Mouse (Mus musculus) testis, postnatal 14 days (tissue): Measurements from ENCODE around the gene Ccdc40.
A peak's percentile ranks its signal among the peaks of the same experiment; 100 is the strongest.

Experiments
- DNase-seq: peaks from one replicate; pipeline ENCODE4 v3.0.0; 2021; ENCODE audit warnings: low spot score

The Ccdc40 gene

DNA sequence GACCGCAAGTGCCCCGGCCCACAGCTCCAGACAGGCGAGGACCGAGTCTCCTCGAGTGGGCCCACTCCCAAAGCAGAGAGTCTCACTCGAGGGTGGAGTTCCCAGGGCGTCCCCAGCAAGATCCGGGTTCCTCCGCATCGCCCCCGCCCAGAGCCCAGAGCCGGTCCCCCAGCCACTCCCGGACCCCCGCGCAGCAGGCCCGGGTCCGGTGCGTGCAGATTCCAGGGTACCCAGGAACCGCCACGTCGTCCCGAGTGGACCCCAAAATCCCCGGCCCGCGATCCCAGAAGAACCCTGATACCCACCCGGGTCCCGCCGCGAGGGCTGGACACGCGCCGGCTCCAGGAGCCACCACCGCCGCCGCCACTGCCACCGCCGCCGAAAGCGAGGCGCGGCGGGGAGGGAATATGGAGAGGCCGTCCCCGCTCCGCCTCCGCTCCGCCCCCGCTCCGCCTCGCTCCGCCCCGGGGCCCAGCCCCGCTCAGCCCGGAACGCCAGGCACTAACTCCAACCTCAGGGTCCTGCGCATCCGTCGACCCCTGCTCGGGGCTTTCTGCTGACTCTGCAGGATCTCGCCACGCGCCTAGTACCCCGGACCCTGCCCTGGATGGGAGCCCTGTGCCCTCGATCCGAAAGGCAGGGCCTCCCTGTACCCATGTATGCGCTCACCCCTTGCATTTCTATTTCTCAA is at the start of gene Ccdc40, which contains the start of gene Tbc1d16:
Gene Ccdc40, plus strand, starts transcription at position 482 of the 691 bp plus-strand sequence.
Gene Tbc1d16, minus strand, starts transcription at position 409 of the 691 bp plus-strand sequence.
- DNase-seq: no peak

DNA sequence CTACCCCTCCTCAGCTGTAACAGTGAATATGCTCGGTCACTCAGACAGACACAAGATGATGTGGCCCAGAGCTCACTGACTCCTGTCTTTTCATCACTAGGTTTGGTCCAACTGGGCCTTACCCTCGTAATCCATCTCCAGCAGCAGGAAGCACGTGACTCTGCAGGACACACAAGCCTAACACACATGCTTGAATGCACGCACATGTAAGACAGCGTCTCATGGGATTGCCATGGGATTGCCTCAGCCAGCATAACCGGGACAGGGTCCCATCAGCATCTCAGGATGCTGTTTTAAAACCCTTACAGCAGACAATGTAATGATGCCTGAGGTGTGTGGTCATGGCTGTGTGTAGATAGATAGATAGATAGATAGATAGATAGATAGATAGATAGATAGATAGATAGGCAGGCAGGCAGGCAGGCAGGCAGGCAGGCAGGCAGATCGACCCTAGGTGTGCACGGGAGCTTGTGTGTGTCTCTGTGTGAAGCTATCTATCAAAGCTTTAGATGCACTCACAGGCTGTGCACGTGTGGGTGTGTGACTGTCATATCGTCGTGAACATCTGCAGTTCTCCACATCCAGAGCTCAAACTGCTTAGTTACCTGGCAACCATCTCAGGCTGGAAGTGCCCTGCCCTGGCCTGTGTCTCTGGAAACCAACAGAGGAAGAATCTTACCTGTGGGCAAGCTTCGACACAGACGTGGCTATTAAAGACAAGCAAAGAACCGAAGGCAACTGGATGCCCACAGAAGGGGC is 47.4 kb upstream of the Ccdc40 start:
- DNase-seq: no peak

DNA sequence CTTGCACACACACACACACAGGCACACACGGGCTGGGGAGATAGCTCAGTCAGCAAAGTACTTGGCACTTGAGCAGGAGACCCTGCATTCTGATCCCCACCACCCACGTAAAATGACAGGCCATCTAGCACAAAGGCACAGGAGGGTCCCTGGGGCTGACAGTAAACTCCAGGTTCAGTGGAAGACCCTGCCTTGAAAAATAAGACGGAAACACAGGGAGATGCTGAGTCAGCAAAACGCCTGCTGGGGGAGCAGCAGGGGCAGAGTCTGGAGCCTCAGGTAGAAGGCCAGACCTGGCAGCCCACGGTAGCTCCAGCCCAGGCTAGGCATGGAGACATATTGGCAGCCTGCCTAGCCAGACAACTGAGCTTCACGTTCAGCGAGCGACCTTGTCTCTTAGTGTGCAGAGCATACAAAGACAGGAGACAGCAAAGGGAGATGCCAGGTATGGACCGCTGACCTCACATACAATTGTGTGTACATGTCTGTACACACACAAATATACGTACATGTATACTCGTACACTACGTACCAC is 46.4 kb upstream of the Ccdc40 start:
- no peak for DNase-seq

DNA sequence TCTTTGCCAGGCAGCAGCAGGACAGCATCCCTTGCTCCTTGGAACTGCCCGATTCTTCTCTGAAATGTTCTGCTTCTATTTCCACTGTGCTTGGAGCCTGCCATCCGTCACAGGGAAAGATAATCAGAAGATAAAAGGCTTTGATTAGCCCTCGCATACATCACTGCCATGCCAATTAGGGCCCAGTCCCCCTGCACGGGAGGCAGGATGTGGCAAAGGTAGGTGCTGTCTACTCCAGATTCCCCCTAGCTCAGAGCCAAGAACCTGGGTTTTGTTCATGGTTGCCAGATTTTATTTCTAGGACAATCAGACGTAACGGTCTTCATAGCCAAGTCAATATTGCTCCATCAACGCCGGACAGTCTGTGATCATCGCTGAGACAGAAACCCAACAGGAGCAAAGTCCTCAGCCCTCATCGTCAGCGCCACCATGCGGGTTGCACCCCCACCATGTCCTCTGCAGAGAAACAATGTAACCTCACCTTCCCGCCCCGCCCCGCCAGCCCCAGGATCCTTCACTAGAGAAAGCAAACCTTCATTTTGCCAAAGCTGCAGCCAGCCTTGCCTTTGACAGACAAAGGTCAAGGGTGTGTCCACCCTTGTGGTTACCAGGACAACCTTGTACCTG is 44.6 kb upstream of the Ccdc40 start:
- DNase-seq: peak; percentile 54

DNA sequence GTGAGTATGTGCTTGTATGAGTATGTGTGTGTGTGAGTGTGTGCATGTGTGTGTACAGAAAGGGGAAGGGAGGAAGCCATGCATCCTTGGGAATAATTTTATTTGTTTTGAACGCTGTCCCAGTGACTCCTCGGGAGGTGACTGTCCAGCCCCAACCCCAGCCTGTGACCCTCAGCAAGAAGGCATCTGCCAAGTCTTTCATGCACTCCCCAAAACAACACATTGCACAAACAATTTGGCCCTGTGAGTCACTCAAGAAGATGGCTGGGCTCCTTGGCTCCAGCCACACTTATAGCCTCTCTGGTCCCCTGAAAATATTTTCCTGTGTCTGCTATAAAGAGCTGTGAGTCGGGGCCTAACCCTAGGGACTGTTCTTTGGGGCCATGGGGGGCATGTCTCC is 42.0 kb upstream of the Ccdc40 start:
- no peak for DNase-seq

DNA sequence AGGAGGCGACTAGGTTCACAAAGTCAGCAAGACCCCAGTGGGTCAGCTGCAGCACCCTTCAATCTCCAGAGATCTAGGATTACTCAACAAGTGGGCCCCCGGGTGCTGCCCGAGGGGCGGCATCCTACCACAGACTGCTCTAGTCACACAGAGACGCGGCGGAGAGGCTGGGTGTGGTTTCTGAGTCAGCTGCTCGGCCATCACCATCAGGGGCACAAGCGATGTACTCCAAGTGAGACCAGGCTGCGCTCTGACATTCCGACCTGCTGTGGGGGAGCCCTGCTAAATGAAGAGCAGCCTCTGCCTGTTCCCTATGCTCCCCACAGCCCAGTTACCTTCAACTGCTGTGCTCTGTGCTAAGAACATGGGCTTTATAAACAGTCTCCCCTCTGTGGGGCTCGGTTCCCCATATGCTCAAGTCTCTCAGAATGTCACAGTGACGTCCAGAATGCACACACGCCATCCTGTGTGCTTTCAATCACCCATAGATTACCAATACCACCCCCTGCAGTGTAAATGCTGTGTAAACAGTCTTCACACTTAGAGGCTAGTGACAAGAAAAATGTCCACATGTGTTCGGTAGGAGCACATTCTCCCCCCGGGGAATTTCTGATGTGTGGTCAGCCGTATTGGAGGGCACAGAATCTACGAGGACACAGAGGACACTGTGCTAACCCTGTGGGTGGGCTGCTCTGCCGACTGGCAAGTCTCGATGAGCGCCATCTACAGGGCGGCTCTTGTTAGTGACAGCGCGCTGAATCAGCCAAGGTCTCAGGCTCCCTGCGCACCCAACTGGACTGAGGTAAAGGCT is 41.2 kb upstream of the Ccdc40 start:
- peak; percentile 62 for DNase-seq

DNA sequence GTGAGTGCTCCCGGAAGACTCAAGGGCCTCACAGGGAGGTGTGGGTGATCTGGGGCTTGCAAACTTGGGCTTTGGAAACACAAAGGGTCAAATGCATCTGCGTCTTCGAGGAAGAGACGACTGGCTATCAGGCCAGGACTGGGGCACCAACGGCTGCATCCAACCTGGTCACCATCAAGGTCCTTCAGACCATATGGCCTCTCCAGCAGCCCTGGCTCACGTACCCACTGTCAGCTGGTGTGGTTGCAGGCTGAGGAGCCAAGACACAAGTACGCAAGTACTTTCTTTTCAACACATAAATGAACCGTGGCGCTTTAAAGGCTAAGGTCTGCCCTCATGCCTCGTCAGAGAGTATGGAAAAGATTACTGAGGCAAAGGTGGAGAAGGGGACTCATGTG is 40.6 kb upstream of the Ccdc40 start:
- no peak for DNase-seq

DNA sequence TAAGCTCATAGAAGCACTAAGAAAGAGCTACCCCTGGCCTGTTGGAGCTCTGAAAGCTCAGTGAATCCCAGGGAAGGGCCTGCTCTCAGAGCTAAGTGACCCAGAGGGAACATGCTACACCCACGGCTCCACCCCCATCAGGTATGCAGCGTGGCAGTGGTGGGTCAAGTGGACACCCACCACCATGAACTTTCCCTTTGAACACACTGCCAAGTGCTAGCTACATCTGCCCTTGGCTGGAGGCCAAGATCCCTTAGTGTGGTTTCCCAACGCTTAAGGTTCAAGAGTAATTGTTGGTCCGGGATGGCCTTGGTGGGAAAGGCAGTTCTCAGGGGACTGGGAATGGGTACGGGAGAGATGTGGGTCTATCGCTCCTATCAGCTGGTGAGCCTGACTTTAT is 40.0 kb upstream of the Ccdc40 start:
- DNase-seq: no peak

DNA sequence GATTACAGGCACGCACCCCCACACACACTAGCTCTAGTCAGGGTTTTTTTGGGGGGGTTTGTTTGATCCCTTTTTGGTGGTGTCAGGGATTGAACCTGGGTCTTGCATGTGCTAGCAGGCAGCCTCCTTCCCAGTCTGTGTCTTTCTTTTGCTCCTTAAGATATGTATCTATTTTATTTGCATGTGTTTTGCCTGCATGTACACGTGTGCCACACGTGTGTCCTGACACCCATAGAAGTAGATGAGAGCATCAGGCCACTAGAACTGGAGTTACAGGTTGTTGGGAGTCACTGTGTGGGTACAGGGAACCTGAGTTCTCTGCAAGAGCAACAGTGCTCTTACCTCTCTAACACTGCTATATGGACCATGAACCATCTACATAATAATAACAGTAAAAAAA is 39.1 kb upstream of the Ccdc40 start:
- DNase-seq: no peak

DNA sequence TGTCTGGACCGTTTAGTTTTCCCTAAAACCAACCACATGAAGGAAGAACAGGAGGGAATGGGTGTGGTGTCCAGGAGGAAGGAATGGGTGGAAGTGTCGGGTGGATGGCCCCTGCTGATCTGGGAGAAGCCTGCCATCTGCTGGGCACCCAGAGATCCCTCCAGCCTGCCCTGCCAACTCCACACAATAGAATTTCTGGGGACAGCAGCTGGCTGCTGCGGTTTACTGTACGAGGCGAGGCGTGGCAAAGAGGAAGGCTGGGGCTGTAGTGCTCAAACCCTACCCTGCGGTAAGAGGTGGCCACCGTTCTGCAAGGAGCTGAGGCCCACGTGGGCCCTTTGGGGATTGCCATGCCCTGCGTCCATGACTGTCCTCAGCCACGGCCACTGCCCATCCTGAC is 37.9 kb upstream of the Ccdc40 start:
- DNase-seq: no peak

DNA sequence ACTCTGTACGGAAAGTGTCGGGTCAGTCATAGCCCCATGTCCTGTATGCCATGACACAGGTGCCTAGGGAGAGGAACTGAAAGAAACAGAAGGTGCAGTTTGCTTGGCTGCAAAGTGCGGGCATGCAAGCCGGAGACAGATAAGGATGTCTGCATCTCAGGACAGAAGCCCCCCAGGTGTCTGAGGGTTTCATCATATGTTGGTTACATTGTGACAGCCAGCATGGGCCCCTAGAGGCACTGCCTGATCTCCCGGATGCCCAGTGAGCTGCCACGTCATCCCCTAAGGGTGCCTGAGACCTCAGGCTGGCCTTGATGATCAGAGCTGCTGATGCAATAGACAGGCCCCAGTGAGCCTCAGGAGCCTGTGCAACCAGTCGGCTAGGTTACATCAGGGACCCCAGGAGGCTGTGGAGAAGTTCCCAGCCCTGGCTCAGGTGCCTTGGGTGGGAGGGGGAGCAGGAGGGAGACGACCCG is 36.7 kb upstream of the Ccdc40 start:
- no peak for DNase-seq

DNA sequence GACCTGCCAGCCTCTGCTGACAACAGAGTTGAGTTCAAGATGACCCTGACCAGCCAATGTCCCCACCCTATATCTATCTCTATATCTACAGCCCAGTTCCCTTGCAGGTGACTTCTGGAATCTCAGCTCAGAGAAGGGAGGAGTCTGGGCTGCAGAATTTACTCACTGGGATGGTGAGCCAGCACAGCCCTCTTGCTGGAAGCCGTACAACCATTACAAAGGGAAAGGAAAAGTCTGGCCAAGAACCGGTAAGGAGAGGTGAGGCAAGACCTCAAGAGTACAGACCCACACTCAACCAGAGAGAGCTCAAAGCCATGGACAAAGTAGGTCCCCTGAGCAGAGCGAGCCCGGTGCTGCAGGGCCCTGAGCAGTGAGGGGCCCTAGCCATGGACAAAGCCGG is 36.2 kb upstream of the Ccdc40 start:
- no peak for DNase-seq

DNA sequence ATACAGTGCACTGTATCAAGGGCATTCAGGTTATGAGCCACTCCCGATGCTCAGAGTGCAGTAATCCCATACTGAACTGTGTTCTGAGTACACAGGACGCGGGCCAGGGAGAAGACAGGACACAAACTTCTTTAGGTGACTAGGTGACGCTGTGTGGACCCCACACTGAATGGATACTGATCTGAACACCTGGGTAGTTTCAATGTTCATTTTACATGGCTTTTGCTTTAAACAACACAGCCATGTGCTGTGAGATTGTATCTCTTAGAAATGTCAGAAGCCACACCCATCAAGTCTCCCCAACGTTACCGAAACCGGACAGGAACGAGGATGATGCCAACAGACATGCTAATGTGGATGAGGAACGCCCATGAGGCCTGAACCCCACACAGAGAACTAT is 35.8 kb upstream of the Ccdc40 start:
- DNase-seq: no peak

DNA sequence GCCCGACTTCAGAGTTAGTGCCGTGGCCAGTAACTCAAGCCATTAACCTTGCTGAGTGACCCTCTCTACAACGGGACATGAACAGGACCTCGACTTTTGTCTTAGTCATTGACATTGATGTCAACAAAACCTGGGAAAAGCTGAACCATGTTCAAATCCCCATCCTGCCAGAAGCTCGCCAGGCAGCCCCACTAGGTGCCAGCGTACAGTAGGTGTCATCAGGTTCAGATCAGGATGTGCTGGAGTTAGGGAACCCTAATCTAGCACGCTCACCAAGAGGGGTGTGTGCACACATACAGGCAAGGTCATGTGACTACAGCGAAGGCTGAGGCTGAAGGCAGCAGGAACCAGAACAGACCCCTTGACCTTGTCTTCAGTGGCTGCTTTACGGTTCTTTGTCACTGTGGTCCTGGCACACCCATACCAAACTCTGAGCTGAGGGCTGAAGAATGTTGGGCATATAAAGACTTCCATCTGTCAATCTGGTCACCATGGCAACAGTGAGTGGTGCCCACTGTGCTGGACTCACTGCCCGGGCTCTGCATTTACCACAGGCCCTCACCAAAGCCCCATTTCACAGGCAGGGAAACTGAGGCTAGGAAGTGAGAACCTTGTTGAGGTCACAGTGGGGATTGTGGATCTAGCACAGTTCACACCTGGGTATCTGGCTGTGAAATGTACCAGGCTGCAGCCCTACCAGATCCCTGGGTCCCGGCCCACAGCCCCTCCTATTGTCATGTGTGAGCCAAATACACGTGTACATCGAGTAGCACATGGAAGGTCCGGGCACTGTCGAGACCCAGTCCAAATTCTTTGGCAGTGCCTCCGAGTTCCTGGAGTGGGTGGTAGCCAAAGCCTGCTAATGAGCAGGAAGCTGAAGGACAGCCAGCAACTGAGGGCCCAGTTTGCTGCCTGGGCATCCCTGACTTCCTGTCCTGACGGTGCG is 30.5 kb upstream of the Ccdc40 start:
- no peak for DNase-seq

DNA sequence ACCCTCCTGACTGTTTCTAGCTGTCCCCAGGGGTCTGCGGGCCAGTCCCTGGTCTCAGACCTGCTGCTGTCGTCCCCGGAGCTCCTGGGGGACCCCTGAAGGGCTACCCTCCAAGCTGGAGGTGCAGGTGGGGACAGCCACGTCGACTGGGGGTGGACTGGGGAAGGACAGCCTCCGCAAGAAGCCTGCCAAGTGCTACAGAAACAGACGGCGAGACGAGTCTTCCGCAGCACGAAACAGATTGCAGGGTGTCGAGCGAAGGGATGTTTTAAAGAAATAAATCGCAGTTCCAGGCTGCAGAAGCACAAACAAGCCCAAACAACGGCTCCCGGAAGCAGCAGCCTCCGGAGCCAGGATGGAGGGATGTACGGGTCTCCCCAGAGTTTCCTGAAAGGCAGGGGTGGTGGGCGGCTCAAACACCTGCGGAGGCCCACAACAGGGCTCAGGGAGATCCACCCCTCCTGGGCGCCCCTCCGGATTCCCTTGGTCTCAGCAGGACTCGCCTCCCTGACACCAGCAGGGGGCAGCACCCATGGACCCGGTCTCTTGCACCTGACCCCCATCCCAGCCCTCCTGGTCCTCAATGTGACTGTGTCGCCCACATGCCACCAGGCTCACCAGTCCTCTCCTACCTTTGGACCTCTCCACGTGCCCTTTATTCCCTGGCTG is 29.7 kb upstream of the Ccdc40 start:
- DNase-seq: peak; percentile 68

DNA sequence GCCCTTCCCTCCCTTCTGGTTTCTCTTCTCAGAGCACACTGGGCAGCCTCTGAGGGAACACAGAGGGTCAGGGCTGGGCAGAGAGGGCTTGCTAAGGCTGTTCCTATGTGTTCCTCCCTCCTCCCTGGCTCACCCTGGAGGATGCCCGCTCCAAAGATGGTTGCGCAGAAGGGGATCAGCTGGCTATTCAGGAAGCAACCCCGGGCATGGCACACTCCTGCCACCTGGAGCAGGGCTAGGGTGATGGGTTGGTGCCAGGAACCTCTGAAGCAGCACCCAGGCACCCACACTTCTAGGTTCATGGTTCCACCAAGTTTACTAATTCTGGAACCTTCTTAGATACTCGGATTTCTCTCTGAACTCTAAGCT is 29.2 kb upstream of the Ccdc40 start:
- DNase-seq: no peak

DNA sequence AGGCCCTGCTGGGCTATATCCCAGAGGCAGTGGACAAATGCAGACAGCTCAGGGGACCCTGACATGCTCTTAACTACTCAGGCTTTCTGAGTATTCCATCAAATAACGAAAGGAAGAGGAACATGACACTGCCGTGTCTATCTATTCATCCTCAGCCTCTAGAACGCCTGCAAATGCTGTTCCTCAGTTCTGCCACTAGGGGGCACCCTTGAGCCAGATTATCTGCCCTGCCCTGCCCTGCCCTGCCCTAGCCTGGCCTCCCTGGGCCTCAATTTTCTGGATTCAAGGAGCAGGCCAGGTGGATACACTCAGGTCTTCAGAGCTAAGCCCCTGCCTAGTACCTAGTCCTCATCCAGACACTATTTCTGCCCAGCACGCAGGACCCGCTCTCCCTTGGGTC is 24.9 kb upstream of the Ccdc40 start:
- DNase-seq: no peak

DNA sequence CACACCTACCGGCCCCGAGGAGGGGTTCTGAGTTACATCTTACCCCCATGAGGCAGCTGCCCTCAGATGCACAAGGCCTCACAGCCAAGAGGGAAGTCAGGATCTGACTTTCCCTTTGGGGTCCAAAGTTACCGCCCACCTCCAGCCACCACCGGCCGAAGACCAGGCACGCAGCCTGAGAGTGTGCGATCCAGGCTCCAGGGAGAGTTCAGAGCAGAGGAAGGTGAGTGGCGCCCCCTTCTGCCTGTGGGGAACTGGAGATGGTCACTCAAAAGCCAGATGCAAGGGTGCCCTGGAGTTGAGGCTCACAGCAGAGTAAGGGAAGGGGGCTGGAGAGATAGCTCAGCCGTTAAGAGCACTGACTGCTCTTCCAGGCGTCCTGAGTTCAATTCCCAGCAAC is 22.6 kb upstream of the Ccdc40 start:
- no peak for DNase-seq

DNA sequence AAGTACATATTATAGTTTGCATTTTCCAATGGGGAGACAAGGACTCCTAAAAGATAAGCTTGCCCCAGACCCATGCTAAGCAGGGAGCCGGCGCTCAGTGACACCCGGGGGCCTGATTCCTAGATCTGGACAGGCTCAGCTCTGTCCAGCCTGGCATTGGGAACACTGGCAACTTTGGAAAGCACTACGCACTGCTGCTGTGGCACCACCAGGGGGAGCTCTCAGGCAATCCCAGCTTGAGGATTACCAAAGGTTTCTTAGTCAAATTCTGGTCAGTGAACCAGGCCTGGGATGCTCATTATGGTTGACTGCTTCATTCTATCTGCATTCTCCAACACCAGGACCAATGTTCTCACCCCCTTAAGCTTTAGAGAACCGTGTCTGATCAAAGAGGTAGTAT is 21.8 kb upstream of the Ccdc40 start:
- DNase-seq: no peak

DNA sequence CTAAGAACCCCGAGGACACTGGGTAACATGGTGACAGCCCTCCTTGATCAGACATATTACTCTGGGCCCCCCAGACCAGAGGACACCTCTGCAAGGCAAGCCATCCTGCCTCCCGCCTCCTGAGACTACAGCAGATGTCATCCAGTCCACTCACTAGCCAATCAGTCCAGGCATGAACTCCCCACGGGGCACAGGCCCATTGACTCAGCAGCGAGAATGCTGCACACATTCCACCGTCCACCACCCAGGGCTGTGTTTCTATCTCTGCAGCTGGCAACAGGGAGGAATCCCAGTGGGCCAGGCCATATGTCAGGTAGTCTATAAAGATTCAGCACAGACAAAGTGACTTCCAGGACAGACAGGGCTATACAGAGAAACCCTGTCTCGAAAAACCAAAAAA is 20.4 kb upstream of the Ccdc40 start:
- no peak for DNase-seq
